Mouse (Mus musculus) stomach, postnatal 0 days (tissue): Measurements from ENCODE around the gene Amz2. TPM values are rescaled to one million over a fixed set of nuclear protein-coding genes. Genes with fewer than 3 reads are reported as not detected.

Experiments used
- ATAC-seq: fragments of 200-750 bp; cut with Nextera tagmentation; 2 replicates; pipeline ENCODE4 v1.8.0; 2017; ENCODE audit not compliant: low FRiP score, low TSS enrichment
- DNase-seq: peaks from one replicate; pipeline ENCODE4 v3.0.0-alpha.2; 2016; ENCODE audit warnings: low spot score
- H3K27ac ChIP-seq: fragments of 300-500 bp; sonication (generic); replicated peaks from 2 replicates; pipeline ENCODE4 v1.5.1; 2014; ENCODE audit warnings: mild to moderate bottlenecking, control low read depth
- H3K27me3 ChIP-seq: fragments of 300-500 bp; sonication (generic); 2 replicates; pipeline ENCODE4 v1.6.1; 2014; ENCODE audit warnings: low read length; ENCODE audit not compliant: control insufficient read depth, insufficient read depth
- H3K36me3 ChIP-seq: fragments of 300-500 bp; sonication (generic); 2 replicates; pipeline ENCODE4 v1.6.1; 2014; ENCODE audit warnings: low read length, mixed read lengths; ENCODE audit not compliant: control insufficient read depth, insufficient read depth
- H3K4me1 ChIP-seq: fragments of 300-500 bp; sonication (generic); replicated peaks from 2 replicates; pipeline ENCODE4 v1.6.1; 2014; ENCODE audit warnings: antibody characterized with exemption; ENCODE audit not compliant: control insufficient read depth, insufficient read depth
- H3K4me2 ChIP-seq: fragments of 300-500 bp; sonication (generic); replicated peaks from 2 replicates; pipeline ENCODE4 v1.6.1; 2014; ENCODE audit warnings: low read depth, mild to moderate bottlenecking, control low read depth, moderate library complexity
- H3K4me3 ChIP-seq: fragments of 300-500 bp; sonication (generic); 2 replicates; pipeline ENCODE4 v1.5.1; 2014; ENCODE audit warnings: low read depth, low read length, control low read depth
- H3K9ac ChIP-seq: fragments of 300-500 bp; sonication (generic); 2 replicates; pipeline ENCODE4 v1.6.1; 2014; ENCODE audit warnings: mild to moderate bottlenecking, low read length, control low read depth, mixed read lengths
- H3K9me3 ChIP-seq: fragments of 300-500 bp; sonication (generic); 2 replicates; pipeline ENCODE4 v1.6.1; 2016; ENCODE audit warnings: low read length; ENCODE audit not compliant: control insufficient read depth
- CTCF ChIP-seq: IDR thresholded peaks from 2 replicates; pipeline ENCODE4 v1.5.1; 2016; ENCODE audit warnings: antibody characterized with exemption, low read depth, mild to moderate bottlenecking, moderate library complexity
- EP300 ChIP-seq: optimal IDR thresholded peaks from 2 replicates; pipeline ENCODE3; 2016; ENCODE audit warnings: antibody characterized with exemption
- WGBS: fragments of 180-500 bp; shearing (Covaris S2); extraction: QIAGEN DNeasy Blood & Tissue Kit; methylation state at CpG from one replicate; pipeline ENCODE4 v1.1.7; 2014; 5-methylcytosine and 5-hydroxymethylcytosine counted together
- polyA plus RNA-seq: library from polyadenylated mRNA; unstranded; fragments of >200 nt; fragmentation: Nextera tagmentation; extraction: Ambion mirVana; gene quantifications from 2 replicates; pipeline ENCODE4 v1.2.1, GENCODE M21; 2015

Amz2 gene
- polyA plus RNA-seq, 1 experiment from 2014 or later, result 21.5 TPM

DNA sequence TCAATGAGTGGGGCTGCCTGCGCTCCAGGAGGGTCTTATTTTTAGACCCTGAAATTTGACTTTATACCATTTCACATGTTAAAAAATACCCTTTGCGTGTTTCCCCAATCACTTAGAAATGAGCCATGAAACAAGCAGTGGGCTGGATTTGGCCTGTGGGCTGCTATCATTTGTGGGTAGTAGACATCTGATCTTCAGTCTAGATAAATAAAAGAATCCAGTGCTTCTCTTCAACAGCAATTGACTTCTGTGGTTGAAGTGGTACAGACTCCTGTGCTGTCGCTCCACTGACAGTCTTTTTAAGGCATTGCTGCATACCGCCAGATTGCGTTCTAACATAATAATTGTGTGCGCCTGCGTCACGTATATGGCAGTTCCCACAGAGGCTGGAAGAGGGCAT, 40.5 kb upstream of the Amz2 start:
- no peak overlapping the region for H3K9ac ChIP-seq
- DNase-seq, result no peak
- H3K27ac ChIP-seq, result no peak overlapping the region
- H3K4me3 ChIP-seq, result no peak overlapping the region
- TF ChIP-seq CTCF (no peak), EP300 (no peak)
- no peaks in the 10 kb centered on the region for H3K27me3 ChIP-seq
- no peak overlapping the region for H3K4me2 ChIP-seq
- no peaks in the 10 kb centered on the region for H3K4me1 ChIP-seq
- H3K36me3 ChIP-seq, result no peaks in the 10 kb centered on the region; the same call in 1 of the 2 replicates
- ATAC-seq, result no peak
- 85% methylated on average over 8 of the region's 8 CpGs for WGBS
- H3K9me3 ChIP-seq, result no peaks in the 10 kb centered on the region

DNA sequence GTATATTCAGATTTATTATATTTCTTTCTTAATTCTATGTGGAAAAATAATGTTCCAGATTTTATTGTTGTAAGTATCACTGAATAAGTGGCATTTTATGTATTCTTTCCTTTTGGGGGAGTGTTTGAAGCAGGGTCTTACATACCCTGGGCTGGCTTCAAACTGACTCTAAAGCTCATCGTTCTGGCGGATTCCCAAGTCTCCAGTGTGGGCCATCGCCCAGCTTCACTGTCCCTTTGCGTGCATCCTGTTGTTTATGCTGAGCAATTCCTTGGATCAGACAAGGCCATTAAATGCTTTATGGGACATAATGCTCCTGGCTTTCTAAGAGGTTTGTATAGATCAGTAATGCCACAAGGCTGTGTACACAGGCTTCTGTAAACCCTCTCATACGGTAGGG, 36.7 kb upstream of the Amz2 start:
- Histone ChIP-seq H3K4me3 (no peak overlapping the region), H3K36me3 (no peaks in the 10 kb centered on the region), H3K9me3 (no peaks in the 10 kb centered on the region), H3K27ac (no peak overlapping the region; the same call in 1 of the 2 replicates), H3K27me3 (no peaks in the 10 kb centered on the region), H3K9ac (no peak overlapping the region), H3K4me2 (no peak overlapping the region), H3K4me1 (no peaks in the 10 kb centered on the region)
- TF ChIP-seq EP300 (no peak), CTCF (no peak)
- no peak for DNase-seq
- ATAC-seq, result no peak
- WGBS, result 61% methylated on average over 5 of the region's 5 CpGs

DNA sequence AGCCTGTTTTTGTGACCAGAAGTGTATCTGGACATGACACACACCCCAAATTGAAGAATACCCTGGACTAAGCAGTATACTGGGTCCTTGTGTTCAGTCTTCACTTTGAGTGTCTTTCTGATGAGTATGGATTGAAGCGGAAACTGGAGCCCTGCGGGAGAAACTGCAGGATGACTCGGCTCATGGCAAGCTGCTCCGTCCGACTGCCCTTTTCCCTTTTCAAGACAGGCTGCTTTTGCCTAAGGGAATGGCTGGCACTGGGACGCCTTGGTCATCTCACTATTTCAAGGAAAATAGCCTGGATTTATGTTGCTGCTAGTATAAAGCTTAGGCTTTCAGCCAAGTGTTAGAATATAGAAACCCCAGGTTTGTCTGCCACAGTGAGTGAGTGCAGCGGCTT, 34.5 kb upstream of the Amz2 start:
- 80% methylated on average over 7 of the region's 7 CpGs for WGBS
- ATAC-seq, result no peak

DNA sequence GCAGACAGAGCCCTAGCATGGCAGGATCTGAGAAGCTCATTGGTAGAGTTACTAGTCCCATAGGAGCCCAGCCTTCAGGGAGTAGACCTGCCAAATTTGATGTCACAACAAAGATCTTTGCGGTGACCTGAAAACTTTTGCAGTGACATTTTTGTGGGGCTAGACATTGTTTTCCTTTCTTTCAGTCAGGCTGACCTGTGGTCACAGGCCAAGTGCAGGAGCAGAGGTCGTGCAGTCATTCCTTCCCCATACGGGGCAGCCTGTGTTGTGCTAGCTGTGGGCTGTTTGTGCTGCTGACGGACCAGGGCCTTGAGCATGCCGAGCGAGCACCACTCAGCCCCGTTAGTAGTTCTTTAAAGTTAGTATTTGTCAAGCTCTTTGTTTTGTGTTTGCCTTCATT, 34.0 kb upstream of the Amz2 start:
- H3K4me2 ChIP-seq, result no peak overlapping the region
- DNase-seq, result no peak
- H3K9ac ChIP-seq, result no peak overlapping the region
- no peak overlapping the region for H3K27ac ChIP-seq
- TF ChIP-seq EP300, result no peak
- TF ChIP-seq CTCF, result no peak
- H3K4me1 ChIP-seq, result no peaks in the 10 kb centered on the region
- H3K4me3 ChIP-seq, result no peak overlapping the region
- H3K36me3 ChIP-seq, result 0 out of 2 replicates have a peak, but pooled peaks cover 4% of the 10 kb centered on the region
- no peaks in the 10 kb centered on the region for H3K27me3 ChIP-seq
- ATAC-seq, result no peak
- no peaks in the 10 kb centered on the region for H3K9me3 ChIP-seq
- WGBS, result 68% methylated on average over 7 of the region's 7 CpGs

More for the DNA sequence above, 34.5 kb upstream of the Amz2 start:
- Histone ChIP-seq H3K36me3 (0 out of 2 replicates have a peak, but pooled peaks cover 4% of the 10 kb centered on the region), H3K27ac (no peak overlapping the region), H3K4me1 (no peaks in the 10 kb centered on the region), H3K27me3 (no peaks in the 10 kb centered on the region), H3K9me3 (no peaks in the 10 kb centered on the region), H3K4me3 (no peak overlapping the region), H3K4me2 (no peak overlapping the region), H3K9ac (no peak overlapping the region)
- TF ChIP-seq CTCF (no peak), EP300 (no peak)
- DNase-seq, result no peak

DNA sequence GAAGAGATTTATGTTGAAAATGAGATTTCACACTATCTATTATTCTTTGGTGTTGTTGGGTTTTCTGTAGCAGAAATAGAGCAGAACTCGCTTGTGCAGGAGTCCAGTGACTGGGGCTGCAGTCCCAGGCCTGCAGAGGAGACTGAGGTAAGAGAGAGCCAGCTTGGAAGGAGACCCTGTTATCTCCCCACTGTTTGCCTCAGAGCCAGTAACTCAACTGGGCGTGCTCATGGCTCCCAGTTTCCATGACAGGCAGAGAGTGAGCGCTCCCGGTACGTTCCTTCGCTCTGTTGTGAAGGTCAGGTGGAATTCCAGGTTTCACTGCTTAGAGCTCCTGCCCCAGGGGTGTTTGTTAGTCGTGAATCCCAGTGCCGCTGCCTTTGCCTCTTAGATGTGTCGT, 33.1 kb upstream of the Amz2 start:
- Histone ChIP-seq H3K4me2 (no peak overlapping the region), H3K36me3 (0 out of 2 replicates have a peak, but pooled peaks cover 4% of the 10 kb centered on the region), H3K4me3 (no peak overlapping the region), H3K27ac (no peak overlapping the region), H3K27me3 (no peaks in the 10 kb centered on the region), H3K4me1 (no peaks in the 10 kb centered on the region), H3K9ac (no peak overlapping the region), H3K9me3 (no peaks in the 10 kb centered on the region)
- DNase-seq (no peak), ATAC-seq (no peak)
- TF ChIP-seq CTCF, result no peak
- no peak for TF ChIP-seq EP300
- 72% methylated on average over 9 of the region's 9 CpGs for WGBS

DNA sequence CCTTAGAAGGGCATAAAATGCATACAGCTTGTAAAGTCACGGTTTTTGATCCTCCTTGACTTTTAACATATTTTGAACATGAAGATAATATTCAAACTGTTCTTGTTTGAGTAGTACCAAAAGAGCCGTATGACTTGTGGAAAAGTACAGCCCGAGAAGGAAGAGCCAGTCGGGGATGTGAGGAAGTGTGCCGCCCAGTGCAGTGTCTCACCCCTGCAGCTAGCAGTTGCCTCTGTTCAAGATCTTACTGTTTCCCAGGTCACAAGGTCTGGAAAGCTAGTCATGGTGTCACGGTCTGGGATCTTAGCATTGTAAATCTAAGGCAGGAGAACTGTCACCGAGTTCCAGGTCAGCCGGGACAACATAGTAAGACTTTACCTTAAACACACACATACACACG, 31.0 kb upstream of the Amz2 start:
- H3K4me1 ChIP-seq, result no peaks in the 10 kb centered on the region
- no peak overlapping the region for H3K4me3 ChIP-seq
- no peak for TF ChIP-seq EP300
- TF ChIP-seq CTCF, result no peak
- WGBS, result 87% methylated on average over 9 of the region's 9 CpGs
- no peaks in the 10 kb centered on the region for H3K9me3 ChIP-seq
- no peak for DNase-seq
- ATAC-seq, result no peak
- H3K27me3 ChIP-seq, result no peaks in the 10 kb centered on the region
- H3K36me3 ChIP-seq, result peaks cover 10% of the 10 kb centered on the region; the same call in 1 of the 2 replicates
- no peak overlapping the region for H3K9ac ChIP-seq
- no peak overlapping the region for H3K27ac ChIP-seq
- no peak overlapping the region for H3K4me2 ChIP-seq
